Mouse (Mus musculus) urinary bladder, postnatal 36 days (tissue): Measurements from ENCODE around the gene Bcl11b.

Experiments
- DNase-seq, 2 experiments: peaks; one replicate each; pipeline ENCODE4 v3.0.0; 2022; ENCODE audit warnings: low spot score in 2 of 2, mixed read lengths in 1 of 2

Gene Bcl11b

DNA sequence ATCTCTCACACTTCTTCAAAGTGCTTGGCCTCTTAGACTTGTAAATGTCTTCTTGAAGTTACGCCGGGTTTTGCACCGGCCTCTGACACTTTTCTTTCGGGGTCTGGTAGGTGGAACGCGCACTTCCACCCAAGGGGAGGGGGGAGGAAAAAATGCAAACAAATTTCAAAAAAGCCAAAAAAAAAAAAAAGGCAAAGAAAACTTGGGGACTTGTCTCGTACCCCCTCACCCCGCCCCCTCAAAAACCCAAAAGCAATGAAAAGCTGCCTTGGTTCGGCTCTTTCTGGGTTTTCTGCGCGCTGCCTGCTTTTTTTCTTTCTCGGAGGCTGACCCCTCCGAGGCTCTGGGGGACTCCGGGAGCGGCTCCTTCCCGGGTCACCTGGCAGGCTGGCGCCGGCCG is at the start of gene Bcl11b:
Gene Bcl11b (minus strand): TSS at position 120 of the 400 bp plus-strand sequence.
- no peak for DNase-seq

- DNase-seq = peak; percentile 76 to 79
These were observed 47.6 kb upstream of the Bcl11b start for GRCm38 (mm10) chr12:108050996-108051395.

GRCm38 (mm10) chr12:108049625-108050024 is 46.2 kb upstream of the Bcl11b start:
- DNase-seq = no peak

DNA sequence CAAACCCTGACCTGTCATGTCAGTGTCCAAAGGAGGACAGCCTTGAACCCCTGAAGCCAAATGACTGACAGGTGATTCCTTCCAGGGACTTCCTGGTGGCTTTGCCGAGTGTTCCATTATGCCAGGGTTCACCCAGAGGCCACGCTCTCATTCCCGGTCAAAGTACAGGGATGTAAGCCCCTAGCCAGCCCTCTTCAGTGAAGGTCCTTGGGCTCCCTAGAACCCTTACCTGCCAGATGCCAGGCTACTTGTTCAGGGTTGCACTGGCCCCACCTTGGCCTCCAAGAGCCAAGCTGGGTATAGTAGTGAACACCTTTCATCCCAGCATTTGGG is 38.8 kb upstream of the Bcl11b start:
- no peak for DNase-seq

DNA sequence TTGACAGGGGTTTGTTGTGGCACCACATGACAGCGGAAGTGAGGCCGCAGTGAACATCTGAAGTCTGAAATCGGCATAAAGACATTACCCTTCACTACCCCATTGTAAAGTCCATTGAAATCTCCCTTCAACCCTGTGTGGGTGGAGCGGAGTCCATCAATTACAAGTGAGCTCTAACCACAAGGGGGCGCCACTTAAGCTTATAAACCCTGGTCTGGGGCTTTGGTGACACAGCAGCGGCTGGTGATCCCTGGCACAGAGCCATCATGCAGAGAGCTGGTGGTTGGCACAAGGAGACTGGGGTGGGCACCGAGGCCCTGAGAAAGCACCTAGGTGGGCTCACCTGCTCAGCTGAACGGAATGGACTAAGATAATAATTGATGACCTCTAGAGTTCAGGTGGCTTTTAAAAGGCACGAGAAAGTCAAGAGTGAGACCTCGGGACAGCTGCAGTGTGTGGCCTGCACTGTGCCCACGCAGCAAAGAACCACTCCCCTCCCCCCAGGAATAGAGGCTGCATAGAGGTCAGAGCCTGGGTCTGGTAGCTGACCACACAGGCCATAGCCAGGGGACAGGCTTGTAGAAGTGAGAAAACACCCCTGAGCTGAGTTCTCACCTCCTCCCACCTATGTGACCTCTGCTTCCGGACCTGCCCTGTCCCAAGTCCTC is 38.3 kb upstream of the Bcl11b start:
- peak; percentile 68 to 73 for DNase-seq

DNA sequence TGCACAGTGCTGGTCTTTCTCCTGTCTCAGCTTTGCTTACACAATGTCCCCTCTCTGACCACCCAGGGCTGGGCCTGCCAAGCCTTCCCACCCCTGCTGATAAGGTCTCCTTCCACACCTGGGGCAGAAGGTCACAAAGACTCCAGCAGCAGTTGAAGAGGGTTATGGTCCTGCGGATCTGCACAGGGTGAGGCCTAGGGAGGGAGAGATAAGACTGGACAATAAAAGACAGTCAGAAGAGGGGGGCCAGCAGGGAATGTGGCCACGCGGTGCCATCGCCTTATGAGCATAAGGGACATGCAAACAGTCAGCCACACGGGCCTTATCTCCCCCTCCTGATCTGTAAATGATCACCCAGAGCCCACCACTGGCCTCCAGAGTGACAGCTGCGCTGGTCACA is 34.0 kb upstream of the Bcl11b start:
- no peak for DNase-seq

- DNase-seq = no peak
These were observed 32.1 kb upstream of the Bcl11b start for GRCm38 (mm10) chr12:108035412-108036078.

- no peak for DNase-seq
These were observed 19.6 kb upstream of the Bcl11b start for GRCm38 (mm10) chr12:108022835-108023615.

- DNase-seq = no peak
These were observed 8.6 kb upstream of the Bcl11b start for GRCm38 (mm10) chr12:108012003-108012402.

DNA sequence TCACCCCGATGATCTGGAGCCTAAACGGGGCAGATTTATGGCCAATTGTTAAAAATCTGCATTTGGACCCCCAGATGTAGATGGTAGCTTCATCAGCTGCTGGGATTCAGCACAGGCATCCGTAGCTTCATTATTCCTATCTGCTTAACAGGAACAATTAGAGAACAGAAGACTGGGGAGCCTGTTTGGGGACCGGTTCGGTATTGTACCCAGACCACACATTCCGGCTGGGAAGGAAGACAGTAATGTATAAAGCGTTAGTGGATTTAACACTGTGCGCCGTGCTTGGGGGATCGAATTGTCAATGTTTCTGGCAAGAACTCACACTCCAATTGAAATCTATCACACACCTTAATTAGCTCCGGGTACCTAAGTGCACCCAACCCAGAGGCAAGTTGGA is 6.9 kb upstream of the Bcl11b start:
- no peak for DNase-seq

GRCm38 (mm10) chr12:108009156-108009555 is 5.8 kb upstream of the Bcl11b start:
- DNase-seq = no peak

DNA sequence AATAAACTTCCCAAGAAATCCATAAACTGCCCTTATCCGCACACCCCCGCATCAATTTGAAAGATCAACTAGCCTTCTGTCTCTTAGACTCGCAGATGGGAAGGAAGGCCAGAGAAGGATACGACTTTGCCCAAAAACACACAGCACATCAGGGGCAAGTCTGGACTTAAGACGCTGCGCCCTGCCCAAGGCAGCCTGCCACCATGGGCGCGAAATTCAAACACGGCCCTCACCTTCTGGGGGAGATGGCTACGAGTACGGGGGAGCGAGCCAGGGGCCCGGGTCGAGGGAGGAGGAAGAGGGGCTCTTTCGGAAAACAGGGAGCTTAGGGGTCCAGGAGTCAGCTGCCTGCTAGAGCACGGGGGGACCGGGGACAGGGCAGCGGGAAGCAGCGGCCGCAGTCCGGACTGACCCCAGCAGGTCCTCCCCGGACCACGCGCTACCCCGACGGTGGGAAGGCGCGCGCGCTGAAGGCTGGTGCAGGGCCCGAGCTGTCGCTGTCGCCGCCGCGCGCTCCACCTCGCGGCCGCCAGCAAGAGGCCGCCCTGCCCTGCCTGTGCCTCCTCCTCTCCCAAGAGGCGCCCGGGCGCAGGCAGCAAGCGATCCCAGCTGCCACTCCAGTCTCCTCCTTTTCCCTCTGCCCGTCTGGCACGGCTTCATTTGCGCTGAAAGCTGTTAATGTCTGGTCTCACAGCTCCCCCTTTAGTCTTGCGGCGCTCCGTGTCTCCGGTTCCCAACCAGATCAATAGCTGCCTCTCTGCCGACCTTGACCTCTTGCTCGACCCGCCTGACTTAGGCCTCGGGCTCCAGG is 2.6 kb upstream of the Bcl11b start:
- peak; percentile 11 to 43 for DNase-seq

GRCm38 (mm10) chr12:108005488-108005800 is 2.0 kb upstream of the Bcl11b start:
- no peak for DNase-seq

GRCm38 (mm10) chr12:108004701-108005487 is 1.5 kb upstream of the Bcl11b start:
- DNase-seq = no peak

- DNase-seq = peak in 1 of 2 experiments; percentile 59
These were observed 526 bp upstream of the Bcl11b start for GRCm38 (mm10) chr12:108003928-108004327.

GRCm38 (mm10) chr12:108002436-108003189 is 789 bp downstream of the Bcl11b start:
- DNase-seq = no peak

DNA sequence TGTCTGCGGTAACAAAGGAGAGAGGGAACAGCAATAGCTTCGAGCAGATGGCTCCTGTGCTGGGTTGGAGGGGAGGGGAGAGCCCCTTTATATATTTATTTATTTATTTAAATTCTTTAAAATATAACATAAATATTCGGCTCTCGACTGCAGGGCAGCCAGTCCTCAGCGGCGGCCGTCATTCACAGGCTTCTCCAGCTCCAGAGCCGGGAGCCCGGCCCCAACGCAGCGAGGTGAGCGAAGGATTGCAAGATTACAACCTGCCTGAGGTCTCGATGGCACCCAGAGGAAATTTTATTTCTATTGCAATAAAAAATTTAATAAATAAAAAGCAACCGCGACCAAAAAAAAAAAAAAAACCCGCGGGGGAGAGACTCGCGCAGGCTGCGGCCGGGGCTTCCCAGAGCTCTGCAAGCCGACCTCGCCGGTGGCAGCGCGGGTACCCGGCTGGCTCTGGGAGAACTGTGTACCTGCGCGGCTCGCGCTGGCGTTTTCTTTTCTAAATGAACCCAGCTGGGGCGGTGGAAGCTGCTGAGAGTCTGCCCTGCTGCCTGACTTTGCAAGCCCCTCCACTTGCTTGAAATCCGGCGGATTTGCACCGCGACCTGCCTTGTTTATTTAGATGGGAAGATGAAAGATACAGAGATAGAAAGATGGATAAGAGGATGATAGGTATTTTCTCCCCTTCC is 1.6 kb downstream of the Bcl11b start:
- no peak for DNase-seq

DNA sequence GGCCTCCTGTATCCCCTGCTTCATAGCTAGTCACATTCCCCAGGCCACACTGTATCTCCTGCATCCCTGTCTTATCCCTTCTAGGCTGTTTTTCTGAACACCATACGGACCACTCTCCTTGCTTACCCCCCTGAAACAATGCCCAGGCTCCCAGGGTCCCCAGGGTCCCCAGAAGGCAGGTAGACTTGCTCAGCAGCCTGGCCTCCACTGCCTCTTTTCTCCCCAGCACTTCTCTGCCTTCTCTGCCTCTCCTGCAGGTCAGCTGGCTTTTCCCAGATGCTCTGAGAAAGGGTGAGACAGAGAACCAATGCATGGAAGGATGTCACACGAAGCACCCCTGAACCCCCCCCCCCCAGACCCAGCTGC is 2.7 kb downstream of the Bcl11b start:
- no peak for DNase-seq

- no peak for DNase-seq
These were observed 3.4 kb downstream of the Bcl11b start for GRCm38 (mm10) chr12:107999751-108000714.
